Mouse (Mus musculus): ENCODE measurements at regions not wholly inside any gene's neighbourhood (a gene's known extent, or its start where the extent isn't known, plus 50 kb on each side); places are given as distances from the start of the nearest gene placed in this dataset.
A peak's percentile ranks its signal among the peaks of the same experiment; 100 is the strongest.

- DNase-seq = peak; percentile 65
These were observed 195.7 kb downstream of the Rgs3 start for GRCm38 (mm10) chr4:62755237-62755900.

GRCm38 (mm10) chr4:62756721-62757206 is 197.1 kb downstream of the Rgs3 start:
- DNase-seq = no peak

GRCm38 (mm10) chr4:62760748-62761604 is 201.3 kb downstream of the Rgs3 start:
- no peak for DNase-seq

- DNase-seq = peak; percentile 69
These were observed 202.0 kb downstream of the Rgs3 start for GRCm38 (mm10) chr4:62761672-62762071.

- peak; percentile 67 for DNase-seq
These were observed 201.4 kb upstream of the Zfp618 start for GRCm38 (mm10) chr4:62763990-62764389.

GRCm38 (mm10) chr4:62769469-62770234 is 195.7 kb upstream of the Zfp618 start:
- no peak for DNase-seq

- no peak for DNase-seq
These were observed 190.3 kb upstream of the Zfp618 start for GRCm38 (mm10) chr4:62775005-62775609.

- no peak for DNase-seq
These were observed 188.5 kb upstream of the Zfp618 start for GRCm38 (mm10) chr4:62776881-62777280.

GRCm38 (mm10) chr4:62777436-62777835 is 187.9 kb upstream of the Zfp618 start:
- DNase-seq = no peak

- no peak for DNase-seq
These were observed 186.8 kb upstream of the Zfp618 start for GRCm38 (mm10) chr4:62778621-62779020.

- peak; percentile 82 for DNase-seq
These were observed 185.0 kb upstream of the Zfp618 start for GRCm38 (mm10) chr4:62780409-62780808.

GRCm38 (mm10) chr4:62780837-62781236 is 184.5 kb upstream of the Zfp618 start:
- DNase-seq = no peak

DNA sequence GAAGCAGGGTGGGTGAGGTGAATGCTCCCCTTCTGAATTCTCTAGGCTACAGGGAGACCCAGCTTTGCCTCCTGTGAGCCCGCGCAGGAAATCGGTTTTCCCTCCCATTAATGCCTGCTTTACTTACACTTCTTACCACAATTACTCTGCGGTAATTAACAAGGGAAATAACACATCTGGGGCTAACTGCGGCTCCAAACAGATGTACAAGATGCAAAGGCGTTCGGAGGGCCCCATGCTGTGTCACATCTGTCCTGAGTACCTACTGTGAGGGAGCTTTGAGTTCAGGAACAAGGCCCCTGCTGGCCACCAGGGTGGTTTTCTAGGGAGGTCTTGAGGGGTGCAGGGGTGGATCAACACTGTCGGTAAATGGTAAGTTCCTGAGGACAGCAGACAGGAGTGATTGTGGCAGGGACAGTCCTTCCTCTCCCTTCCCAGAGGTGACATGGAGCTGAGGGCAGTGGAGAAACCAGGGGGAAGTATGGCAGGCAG is 184.0 kb upstream of the Zfp618 start:
- DNase-seq = no peak

DNA sequence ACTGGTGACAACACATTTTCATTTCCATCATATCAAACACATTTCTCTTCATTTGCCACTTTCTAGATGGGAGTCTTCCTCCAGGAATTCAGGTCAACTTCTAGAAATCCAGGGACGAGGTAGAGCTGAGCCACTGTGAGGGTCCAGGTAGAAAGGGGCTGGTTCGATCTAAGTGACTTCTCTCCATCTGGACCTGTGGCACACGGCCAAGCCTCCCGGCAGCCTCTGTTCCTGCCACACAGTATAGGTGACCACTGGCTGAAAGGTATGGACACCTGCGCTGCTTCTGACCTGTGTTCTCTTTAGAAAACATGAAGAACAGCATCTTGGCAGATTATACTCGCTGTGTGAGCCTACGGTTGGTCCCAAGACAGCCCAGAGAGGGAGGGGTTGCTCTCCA is 179.7 kb upstream of the Zfp618 start:
- no peak for DNase-seq

- DNase-seq = no peak
These were observed 175.7 kb upstream of the Zfp618 start for GRCm38 (mm10) chr4:62789696-62790095.

DNA sequence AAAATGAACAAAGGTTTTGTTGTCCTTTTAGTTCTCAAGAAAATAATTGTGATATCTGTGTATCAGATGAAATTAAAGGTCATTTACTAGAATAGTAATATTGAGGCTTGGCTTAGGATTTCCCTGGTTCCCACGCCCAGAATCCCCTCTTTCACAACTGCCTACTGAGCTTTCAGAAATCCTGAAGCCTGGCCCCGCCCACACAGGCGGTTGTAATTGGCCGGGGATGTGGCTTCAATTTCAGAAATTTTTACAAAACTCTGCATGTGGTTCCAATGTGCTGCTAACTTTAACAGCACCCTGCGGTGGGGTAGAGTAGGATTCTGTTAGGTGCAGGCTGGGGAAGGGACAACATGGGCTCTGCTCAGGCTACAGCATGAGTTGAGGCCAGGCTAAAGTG is 171.8 kb upstream of the Zfp618 start:
- no peak for DNase-seq

DNA sequence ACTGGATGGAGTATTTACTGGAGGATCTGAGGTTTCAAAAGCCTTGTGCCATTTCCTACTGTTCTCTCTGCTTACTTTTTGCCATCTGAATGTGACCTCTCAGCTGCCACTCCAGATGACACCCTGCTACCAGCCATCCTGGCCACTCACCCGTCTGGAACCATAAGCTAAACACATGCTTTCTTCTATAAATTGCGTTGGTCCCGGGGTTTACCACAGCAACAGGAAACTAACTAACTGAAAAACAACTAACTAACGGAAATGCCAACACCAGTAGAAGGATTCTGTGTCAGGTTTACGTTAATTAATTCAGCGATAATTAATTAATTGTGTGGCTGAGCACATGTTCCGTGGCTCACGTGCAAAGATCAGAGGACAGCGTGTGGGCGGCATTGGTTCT is 169.8 kb upstream of the Zfp618 start:
- no peak for DNase-seq

DNA sequence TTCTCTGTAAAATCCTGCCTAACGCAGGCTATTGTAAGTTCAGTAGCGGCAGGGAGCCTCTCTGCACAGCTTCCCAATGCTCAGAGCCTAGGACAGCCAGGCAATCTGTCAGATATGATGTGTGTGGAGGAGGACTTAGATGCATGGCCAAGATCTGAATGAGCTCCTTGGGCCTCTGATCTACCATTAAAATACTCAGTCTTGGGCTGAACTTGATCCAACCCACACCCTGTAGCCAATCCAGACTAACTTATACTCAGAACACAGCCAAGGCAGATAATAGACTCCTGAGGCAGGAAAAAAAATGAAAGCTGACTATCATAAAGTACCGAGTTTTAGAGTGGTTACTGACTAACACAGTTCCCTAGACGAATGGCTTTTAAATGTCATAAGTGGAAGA is 165.4 kb upstream of the Zfp618 start:
- DNase-seq = no peak

DNA sequence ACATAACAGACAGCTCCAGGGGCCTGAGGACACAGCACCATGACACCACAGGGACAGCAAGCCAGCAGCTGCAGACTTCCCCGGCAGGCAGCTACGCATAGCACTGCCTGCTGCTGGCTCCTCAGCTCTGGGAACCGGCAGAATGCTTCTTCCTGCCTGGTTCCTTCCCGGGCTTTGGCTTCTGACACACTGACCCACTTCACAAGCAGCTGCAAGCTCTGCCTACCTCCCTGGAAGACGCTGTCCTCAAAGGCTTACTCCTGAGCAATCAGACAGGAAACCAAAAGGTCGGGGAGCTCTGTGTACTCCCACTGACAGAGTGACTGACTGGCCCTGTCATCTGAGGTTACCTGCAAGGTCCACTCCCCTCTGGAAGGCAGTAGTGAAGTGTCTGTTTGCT is 159.5 kb upstream of the Zfp618 start:
- DNase-seq = peak; percentile 9

DNA sequence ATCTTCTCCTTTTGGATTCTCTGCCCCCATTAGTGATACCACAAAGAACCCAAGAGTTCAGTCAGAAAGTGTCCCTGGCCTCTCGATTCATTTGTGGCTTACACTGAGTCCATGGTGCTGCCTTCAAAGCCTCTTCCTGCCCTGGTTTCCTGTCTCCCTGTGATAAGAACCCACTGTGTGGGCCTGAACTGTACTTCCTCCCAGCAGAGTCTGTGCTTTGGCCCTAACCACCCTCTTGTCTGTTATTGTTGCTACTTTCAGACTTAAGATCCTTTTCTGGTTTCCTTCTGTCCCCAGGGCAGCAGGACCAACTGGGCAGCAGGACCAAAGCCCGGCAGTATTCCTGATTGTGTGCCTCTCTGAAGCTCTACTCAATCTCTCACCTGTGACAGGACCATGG is 158.6 kb upstream of the Zfp618 start:
- peak; percentile 13 for DNase-seq

GRCm38 (mm10) chr4:62807926-62808552 is 157.3 kb upstream of the Zfp618 start:
- no peak for DNase-seq

- DNase-seq = no peak
These were observed 156.8 kb upstream of the Zfp618 start for GRCm38 (mm10) chr4:62808553-62808950.

All from liver (tissue).